Mouse (Mus musculus) E14TG2a.4 (cell line): ENCODE measurements around the gene Trpv4.

ENCODE experiments used
- CTCF ChIP-seq: conservative IDR thresholded peaks from 2 replicates; pipeline ENCODE4 v1.5.1; 2014; ENCODE audit warnings: low read length
- NANOG ChIP-seq: IDR thresholded peaks from 2 replicates; pipeline ENCODE4 v1.6.1; 2014; ENCODE audit warnings: borderline replicate concordance, low read length, mixed read lengths

- TF ChIP-seq CTCF (no peak), NANOG (no peak)
These were observed 52.2 kb downstream of the Trpv4 start for GRCm38 (mm10) chr5:114605981-114606380.
